Mouse (Mus musculus) right cerebral cortex, postnatal 25 days (tissue): ENCODE results near the gene Gstm6.
"Not testable (repeated sequence)": the region's sequence is repeated elsewhere in the genome, so short reads cannot be mapped to it uniquely, and the experiment has no call there.

Source experiments
- DNase-seq: peaks from one replicate; pipeline ENCODE4 v3.0.0; 2022

Gene Gstm6

GRCm38 (mm10) chr3:107943239-107943990 is at the start of gene Gstm6:
Gene Gstm6, minus strand, starts transcription at chr3:107943749.
- no peak for DNase-seq

GRCm38 (mm10) chr3:107986041-107986562 is 42.6 kb upstream of the Gstm6 start, which contains the start of gene Gstm2:
Gene Gstm2, minus strand, starts transcription at chr3:107986453.
- DNase-seq: no peak

- not testable (repeated sequence) for DNase-seq
Measured at GRCm38 (mm10) chr3:107985141-107985540, 41.6 kb upstream of the Gstm6 start.

GRCm38 (mm10) chr3:107984471-107984870 is 40.9 kb upstream of the Gstm6 start:
- DNase-seq: no peak

GRCm38 (mm10) chr3:107983771-107984170 is 40.2 kb upstream of the Gstm6 start:
- DNase-seq: no peak

- no peak for DNase-seq
Measured at GRCm38 (mm10) chr3:107982726-107983125, 39.2 kb upstream of the Gstm6 start.

- no peak for DNase-seq
Measured at GRCm38 (mm10) chr3:107981261-107981660, 37.7 kb upstream of the Gstm6 start.

- no peak for DNase-seq
Measured at GRCm38 (mm10) chr3:107977691-107978090, 34.1 kb upstream of the Gstm6 start.

GRCm38 (mm10) chr3:107974237-107974636 is 30.7 kb upstream of the Gstm6 start:
- DNase-seq: no peak

- DNase-seq: no peak
Measured at GRCm38 (mm10) chr3:107972070-107972469, 28.5 kb upstream of the Gstm6 start.

- not testable (repeated sequence) for DNase-seq
Measured at GRCm38 (mm10) chr3:107971101-107971500, 27.6 kb upstream of the Gstm6 start.

- no peak for DNase-seq
Measured at GRCm38 (mm10) chr3:107968724-107969395, 25.3 kb upstream of the Gstm6 start, which contains the start of gene Gstm3. Gene Gstm3, minus strand, starts transcription at chr3:107969283.

GRCm38 (mm10) chr3:107966631-107967030 is 23.1 kb upstream of the Gstm6 start:
- DNase-seq: no peak

- no peak for DNase-seq
Measured at GRCm38 (mm10) chr3:107965592-107965991, 22.0 kb upstream of the Gstm6 start.

- DNase-seq: no peak
Measured at GRCm38 (mm10) chr3:107964656-107965308, 21.2 kb upstream of the Gstm6 start.

- DNase-seq: no peak
Measured at GRCm38 (mm10) chr3:107964026-107964425, 20.5 kb upstream of the Gstm6 start.

GRCm38 (mm10) chr3:107955260-107955659 is 11.7 kb upstream of the Gstm6 start:
- DNase-seq: not testable (repeated sequence)

GRCm38 (mm10) chr3:107953906-107954305 is 10.4 kb upstream of the Gstm6 start:
- no peak for DNase-seq

- no peak for DNase-seq
Measured at GRCm38 (mm10) chr3:107953328-107953755, 9.8 kb upstream of the Gstm6 start.

- DNase-seq: no peak
Measured at GRCm38 (mm10) chr3:107950531-107950930, 7.0 kb upstream of the Gstm6 start.

GRCm38 (mm10) chr3:107949461-107949860 is 5.9 kb upstream of the Gstm6 start:
- not testable (repeated sequence) for DNase-seq

- DNase-seq: no peak
Measured at GRCm38 (mm10) chr3:107945729-107946128, 2.2 kb upstream of the Gstm6 start.

GRCm38 (mm10) chr3:107941261-107941660 is 2.3 kb downstream of the Gstm6 start:
- no peak for DNase-seq
